Mouse (Mus musculus): ENCODE measurements at regions not wholly inside any gene's neighbourhood (a gene's known extent, or its start where the extent isn't known, plus 50 kb on each side); places are given as distances from the start of the nearest gene placed in this dataset.

GRCm38 (mm10) chr3:105375820-105376219 is 76.3 kb upstream of the Kcnd3 start:
- no peak for DNase-seq (ENCODE audit: low spot score in 2 of 2)

- DNase-seq (ENCODE audit: low spot score in 2 of 2) = no peak
These were observed 75.8 kb upstream of the Kcnd3 start for GRCm38 (mm10) chr3:105376346-105376745.

- DNase-seq (ENCODE audit: low spot score in 2 of 2) = no peak
These were observed 71.3 kb upstream of the Kcnd3 start for GRCm38 (mm10) chr3:105380818-105381217.

GRCm38 (mm10) chr3:105392611-105393514 is 59.3 kb upstream of the Kcnd3 start:
- peak; percentile 30 to 35 for DNase-seq (ENCODE audit: low spot score in 2 of 2)

Data from spleen, postnatal 36 days (tissue).